Mouse (Mus musculus) C2C12 (cell line): ENCODE data around the gene Prr12.

Source experiments
- CEBPB ChIP-seq: IDR thresholded peaks from one replicate; pipeline ENCODE4 v1.6.1; 2011; ENCODE audit warnings: low read depth, mild to moderate bottlenecking, control low read depth, moderate library complexity
- CTCF ChIP-seq: IDR thresholded peaks from one replicate; pipeline ENCODE4 v1.5.1; 2011; ENCODE audit not compliant: control insufficient read depth, insufficient read depth, insufficient read length
- FOSL1 ChIP-seq: IDR thresholded peaks from one replicate; pipeline ENCODE4 v1.8.0; 2011; ENCODE audit warnings: mild to moderate bottlenecking, low read length; ENCODE audit not compliant: poor library complexity, insufficient read depth, severe bottlenecking
- MAX ChIP-seq: IDR thresholded peaks from one replicate; pipeline ENCODE4 v1.6.1; 2011; ENCODE audit warnings: mild to moderate bottlenecking, control low read depth
- MYOD1 ChIP-seq: IDR thresholded peaks from one replicate; pipeline ENCODE4 v1.6.1; 2011; ENCODE audit warnings: low read depth; ENCODE audit not compliant: control insufficient read depth, insufficient read length
- MYOG ChIP-seq: IDR thresholded peaks from one replicate; pipeline ENCODE4 v1.6.1; 2011; ENCODE audit not compliant: control insufficient read depth, insufficient read length; ENCODE audit errors: extremely low read depth
- USF1 ChIP-seq: IDR thresholded peaks from one replicate; pipeline ENCODE4 v1.6.1; 2011; ENCODE audit warnings: low read depth, mild to moderate bottlenecking, control low read depth, moderate library complexity

GRCm38 (mm10) chr7:45079856-45080255, 27.2 kb upstream of the Prr12 start:
- TF ChIP-seq CTCF (peak; percentile 80), CEBPB (no peak), USF1 (no peak), MYOG (no peak), MYOD1 (no peak), FOSL1 (no peak), MAX (no peak)
